Comparison of ENCODE assay signal across 8 mouse cellular contexts in genomic region chr1:33892784-33893183, GRCm38 (mm10). TPM values are rescaled to one million over a fixed set of nuclear protein-coding genes. Genes with fewer than 3 reads are reported as not detected.
DNase-seq lines count a peak whose midpoint lies in the region; ATAC-seq lines count a peak whose summit lies in the region.

No protein-coding gene starts in this region.

- no peak overlapping the region for H3K27ac ChIP-seq in hindbrain, embryonic 11.5 days (ENCODE audit: low read depth, low read length)
- H3K27ac ChIP-seq in hindbrain, embryonic 13.5 days, result no peak overlapping the region

- H3K27me3 ChIP-seq in hindbrain, embryonic 11.5 days (ENCODE audit: control insufficient read depth, insufficient read depth, low read length), result no peaks in the 10 kb centered on the region
- H3K27me3 ChIP-seq in hindbrain, embryonic 13.5 days, result no peaks in the 10 kb centered on the region

- no peak for ATAC-seq in hindbrain, embryonic 11.5 days (ENCODE audit: low FRiP score)
- ATAC-seq in hindbrain, embryonic 13.5 days (ENCODE audit: low FRiP score), result no peak

- H3K9ac ChIP-seq in hindbrain, embryonic 11.5 days (ENCODE audit: low read depth, low read length), result no peak overlapping the region
- no peak overlapping the region for H3K9ac ChIP-seq in hindbrain, embryonic 13.5 days

- no peaks in the 10 kb centered on the region for H3K4me1 ChIP-seq in hindbrain, embryonic 11.5 days (replicated peaks; ENCODE audit: control insufficient read depth, insufficient read depth, low read length)
- no peaks in the 10 kb centered on the region for H3K4me1 ChIP-seq in hindbrain, embryonic 13.5 days (replicated peaks)

- 65% methylated on average over 10 of the region's 10 CpGs for WGBS in hindbrain, embryonic 11.5 days
- 68% methylated on average over 10 of the region's 10 CpGs for WGBS in hindbrain, embryonic 13.5 days

- peak; percentile 58 for DNase-seq in hindbrain, embryonic 11.5 days (ENCODE audit: low spot score)
- DNase-seq in urinary bladder, postnatal 14 days (ENCODE audit: low spot score), result peak; percentile 64
- DNase-seq in urinary bladder, adult 18-20 months (ENCODE audit: low spot score in 2 of 2), result no peak
- peak; percentile 10 for DNase-seq in c-Kit-positive CD71-positive TER-119-negative erythroid progenitor cells, embryonic 14.5 days (ENCODE audit: low read depth)
- DNase-seq in induced T-regulatory cell, adult 2 months (ENCODE audit: low read depth), result peak; percentile 75
- DNase-seq in mesoderm, embryonic 11.5 days (ENCODE audit: low read depth, low spot score), result peak; percentile 56
- no peak for DNase-seq in Muller cell, postnatal 12 days (ENCODE audit: inconsistent ontology term)

- no peaks in the 10 kb centered on the region for H3K36me3 ChIP-seq in hindbrain, embryonic 11.5 days (ENCODE audit: control insufficient read depth, insufficient read depth, low read length)
- H3K36me3 ChIP-seq in hindbrain, embryonic 13.5 days, result no peaks in the 10 kb centered on the region

- H3K4me3 ChIP-seq in hindbrain, embryonic 11.5 days (ENCODE audit: low read depth, low read length), result no peak overlapping the region
- H3K4me3 ChIP-seq in hindbrain, embryonic 13.5 days, result no peak overlapping the region

- no peaks in the 10 kb centered on the region for H3K9me3 ChIP-seq in hindbrain, embryonic 11.5 days (ENCODE audit: control insufficient read depth, low read length)
- no peaks in the 10 kb centered on the region for H3K9me3 ChIP-seq in hindbrain, embryonic 13.5 days

- H3K4me2 ChIP-seq in hindbrain, embryonic 11.5 days (replicated peaks; ENCODE audit: low read depth, low read length), result no peak overlapping the region
- H3K4me2 ChIP-seq in hindbrain, embryonic 13.5 days, result no peak overlapping the region

RNA-seq across cellular contexts. Expression of gene Bend6, which starts 14.8 kb away (rescaled TPM):
- 2.3 and 3.8 TPM in 2 replicates for polyA plus RNA-seq in hindbrain, embryonic 11.5 days (2014; fragmentation: Nextera tagmentation; extraction: Ambion mirVana)
- 20.5 and 22.9 TPM in 2 replicates for polyA plus RNA-seq in hindbrain, embryonic 13.5 days (2015; fragmentation: Nextera tagmentation; extraction: Ambion mirVana)

RNA-seq across cellular contexts. Expression of gene Dst, which starts 15.2 kb away (rescaled TPM):
- 36.5 and 60.0 TPM in 2 replicates for polyA plus RNA-seq in hindbrain, embryonic 11.5 days (2014; fragmentation: Nextera tagmentation; extraction: Ambion mirVana)
- polyA plus RNA-seq in hindbrain, embryonic 13.5 days (2015; fragmentation: Nextera tagmentation; extraction: Ambion mirVana), result 37.3 and 37.7 TPM in 2 replicates

Comparison
In these comparisons a context has a peak if more than half of its experiments do, and no peak if none do; other contexts are left out.
1. DNase-seq: peak in hindbrain, embryonic 11.5 days (single experiment), urinary bladder, postnatal 14 days (single experiment), c-Kit-positive CD71-positive TER-119-negative erythroid progenitor cells, embryonic 14.5 days (single experiment), induced T-regulatory cell, adult 2 months (single experiment) and mesoderm, embryonic 11.5 days (single experiment); none in urinary bladder, adult 18-20 months (0 of 2) and Muller cell, postnatal 12 days (single experiment).